Mouse (Mus musculus) CD4-positive helper T cell, adult 2 months (primary cell): ENCODE measurements around the gene Wdr18.

Experiments
- DNase-seq: peaks from one replicate; pipeline ENCODE4 v3.0.0-alpha.2; 2012; ENCODE audit warnings: low read depth, missing footprints, low spot score

Gene Wdr18

DNA sequence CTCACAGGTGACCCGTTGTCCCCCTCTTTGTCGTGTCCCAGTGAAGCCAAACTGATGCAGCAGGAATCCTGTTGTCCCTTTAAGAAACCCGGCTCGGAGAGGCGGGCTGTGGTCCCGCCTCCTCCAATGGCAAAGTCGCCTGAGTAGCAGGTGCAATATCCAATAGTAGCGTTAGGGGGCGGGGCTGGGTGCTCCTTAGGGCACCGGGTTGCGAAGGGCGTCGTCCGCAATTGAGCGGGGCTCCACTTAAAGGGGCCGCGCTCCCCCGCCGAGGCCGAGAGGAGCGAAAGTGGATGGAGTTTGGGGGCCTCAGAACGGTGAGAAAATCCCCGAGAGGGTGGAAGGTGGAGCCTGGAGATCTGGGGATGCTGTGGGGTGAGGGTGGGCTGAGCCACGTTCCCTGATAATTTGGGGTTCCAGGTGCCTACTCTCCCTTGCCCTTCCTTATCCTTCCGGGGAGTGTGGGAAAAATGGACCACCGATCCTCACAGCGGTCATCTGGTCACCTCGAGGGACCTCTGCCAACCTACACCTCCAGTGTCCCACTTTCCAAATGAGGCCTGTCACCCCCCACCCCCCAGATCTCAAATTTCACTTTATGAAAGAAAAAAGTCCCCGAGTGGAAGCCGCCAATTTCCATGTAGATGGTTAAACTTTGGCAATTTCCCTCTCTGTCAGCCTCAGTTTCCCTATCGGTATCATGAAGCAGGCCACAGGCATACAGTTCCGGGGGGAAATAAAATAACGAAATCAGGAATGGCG is 36.5 kb downstream of the Wdr18 start, which contains the start of gene Abca7:
Abca7 (plus strand) TSS at position 223 of the 762 bp plus-strand sequence.
- peak; percentile 95 for DNase-seq

- peak; percentile 64 for DNase-seq
Observed at GRCm38 (mm10) chr10:79997034-79997760, 37.2 kb downstream of the Wdr18 start.

DNA sequence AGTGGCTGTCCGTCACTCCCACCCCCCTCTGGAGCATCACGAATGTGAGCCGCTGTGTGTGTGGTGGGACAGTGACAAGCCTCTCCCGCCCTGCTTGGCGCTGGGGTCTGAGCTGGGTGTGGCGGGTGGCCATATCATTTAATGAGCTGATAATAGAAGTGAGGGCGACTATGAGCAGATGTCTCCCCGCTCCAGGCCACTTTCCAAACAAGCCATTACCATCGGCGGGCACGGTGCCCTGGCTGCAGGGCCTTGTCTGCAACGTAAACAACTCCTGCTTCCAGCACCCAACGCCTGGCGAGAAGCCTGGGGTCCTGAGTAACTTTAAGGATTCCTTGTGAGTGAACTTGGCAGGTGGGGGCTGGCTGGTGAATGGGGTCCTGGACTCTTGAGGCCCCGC is 37.9 kb downstream of the Wdr18 start:
- no peak for DNase-seq

GRCm38 (mm10) chr10:80001945-80002344 is 42.0 kb downstream of the Wdr18 start:
- DNase-seq, result no peak

DNA sequence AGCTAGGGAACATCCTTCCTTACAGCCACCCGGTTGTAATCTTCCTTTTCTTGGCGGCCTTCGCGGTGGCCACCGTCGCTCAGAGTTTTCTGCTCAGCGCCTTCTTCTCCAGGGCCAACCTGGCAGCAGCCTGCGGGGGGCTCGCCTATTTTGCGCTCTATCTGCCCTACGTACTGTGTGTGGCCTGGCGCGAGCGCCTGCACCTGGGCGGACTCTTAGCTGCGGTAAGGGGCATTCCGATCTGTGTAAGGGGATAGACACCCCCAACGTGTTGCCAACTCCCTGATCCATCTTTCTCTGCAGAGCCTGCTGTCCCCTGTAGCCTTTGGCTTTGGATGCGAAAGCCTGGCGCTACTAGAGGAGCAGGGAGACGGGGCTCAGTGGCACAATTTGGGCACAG is 42.9 kb downstream of the Wdr18 start:
- no peak for DNase-seq

- DNase-seq, result no peak
Observed at GRCm38 (mm10) chr10:80003374-80004232, 43.7 kb downstream of the Wdr18 start.

DNA sequence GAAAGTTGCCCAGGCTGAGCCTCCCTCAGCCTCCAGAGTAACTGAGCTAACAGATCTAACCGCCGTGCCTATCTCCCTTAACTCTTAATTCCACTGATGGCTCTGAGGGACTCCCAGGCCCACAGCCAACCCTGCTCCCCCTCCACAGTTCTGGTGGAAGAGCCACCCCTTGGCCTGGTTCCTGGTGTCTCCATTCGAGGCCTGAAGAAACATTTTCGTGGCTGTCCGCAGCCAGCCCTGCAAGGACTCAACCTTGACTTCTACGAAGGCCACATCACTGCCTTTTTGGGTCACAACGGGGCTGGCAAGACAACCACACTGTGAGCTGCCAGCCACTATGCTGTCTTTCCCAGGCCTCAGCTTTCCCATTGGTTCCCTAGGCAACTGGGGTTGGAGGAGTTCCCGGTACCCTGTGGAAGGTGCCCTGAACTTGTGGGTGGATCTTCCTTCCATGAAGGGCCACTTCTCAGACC is 44.3 kb downstream of the Wdr18 start:
- no peak for DNase-seq

- no peak for DNase-seq
Observed at GRCm38 (mm10) chr10:80011740-80012139, 51.8 kb downstream of the Wdr18 start.

DNA sequence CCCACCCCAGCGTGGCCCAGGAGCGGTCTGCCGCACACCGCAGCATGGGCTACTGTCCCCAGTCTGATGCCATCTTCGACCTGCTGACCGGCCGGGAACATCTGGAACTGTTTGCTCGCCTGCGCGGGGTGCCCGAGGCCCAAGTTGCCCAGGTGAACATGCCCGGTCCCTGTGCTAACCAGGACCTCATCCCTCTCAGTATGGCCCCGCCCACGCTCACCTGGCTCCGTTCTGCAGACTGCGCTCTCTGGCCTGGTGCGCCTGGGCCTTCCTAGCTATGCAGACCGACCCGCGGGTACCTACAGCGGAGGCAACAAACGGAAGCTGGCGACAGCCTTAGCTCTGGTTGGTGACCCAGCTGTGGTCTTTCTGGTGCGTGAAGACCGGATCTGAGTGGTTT is 53.7 kb downstream of the Wdr18 start:
- no peak for DNase-seq

GRCm38 (mm10) chr10:80014484-80015290 is 54.7 kb downstream of the Wdr18 start:
- no peak for DNase-seq

DNA sequence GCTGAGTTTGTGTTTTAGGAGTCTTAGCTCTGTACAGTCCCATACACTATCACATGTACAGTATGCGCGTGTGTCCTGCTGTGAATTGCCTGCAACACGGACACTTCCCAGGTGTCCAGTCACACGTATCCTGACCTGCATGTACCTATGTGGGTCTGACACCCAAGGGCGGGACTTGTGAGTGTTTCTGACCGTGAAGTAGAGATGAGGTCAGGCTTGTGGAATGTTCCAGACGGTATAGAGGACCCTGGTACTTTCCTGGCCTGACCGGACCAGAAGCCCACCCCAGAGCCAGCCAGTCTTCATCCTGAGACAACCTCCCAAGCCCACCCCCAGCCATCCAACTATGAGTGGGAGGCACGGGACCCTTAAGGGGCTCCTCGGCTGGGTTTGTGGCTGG is 55.6 kb downstream of the Wdr18 start:
- DNase-seq, result no peak

DNA sequence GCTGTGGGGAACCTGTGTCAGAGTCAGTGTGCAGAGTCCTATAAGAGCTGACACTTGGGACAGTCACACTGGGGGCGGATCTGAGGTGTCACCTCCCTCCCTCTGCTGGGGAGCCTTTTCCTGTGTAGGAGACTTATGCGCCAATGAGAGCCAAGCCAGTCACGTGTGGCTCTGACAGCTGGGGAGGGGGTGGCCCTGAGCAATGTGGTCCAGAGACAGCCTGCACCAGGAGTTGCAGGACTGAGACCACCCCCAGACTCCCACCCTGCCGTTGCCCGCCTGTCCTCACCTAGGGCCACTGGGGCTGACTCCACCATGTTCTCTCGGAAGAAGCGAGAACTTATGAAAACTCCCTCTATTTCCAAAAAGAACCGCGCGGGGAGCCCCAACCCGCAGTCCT is 56.6 kb downstream of the Wdr18 start, which contains the start of gene Arhgap45:
Arhgap45 (plus strand) TSS at position 143 of the 400 bp plus-strand sequence.
- peak; percentile 93 for DNase-seq

GRCm38 (mm10) chr10:80016931-80017330 is 57.0 kb downstream of the Wdr18 start:
- DNase-seq, result peak; percentile 77

- peak; percentile 94 for DNase-seq
Observed at GRCm38 (mm10) chr10:80017361-80017760, 57.4 kb downstream of the Wdr18 start.

DNA sequence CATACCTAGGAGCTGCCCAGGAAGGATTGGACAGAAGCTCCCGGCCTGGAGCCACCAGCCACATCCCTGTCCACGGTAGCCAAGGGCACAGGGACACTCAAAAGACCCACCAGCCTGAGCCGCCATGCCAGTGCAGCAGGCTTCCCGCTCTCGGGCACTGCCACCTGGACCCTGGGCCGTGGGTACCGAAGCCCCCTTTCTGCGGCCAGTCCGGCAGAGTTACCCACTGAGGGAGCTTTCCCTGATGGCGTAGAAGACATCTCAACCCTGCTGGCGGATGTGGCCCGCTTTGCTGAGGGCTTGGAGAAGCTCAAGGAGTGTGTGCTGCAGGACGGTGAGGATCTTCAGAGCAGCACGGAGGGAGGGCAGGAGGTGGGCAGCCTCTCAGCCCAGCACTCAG is 57.8 kb downstream of the Wdr18 start:
- peak; percentile 71 for DNase-seq

GRCm38 (mm10) chr10:80018739-80019297 is 58.9 kb downstream of the Wdr18 start:
- DNase-seq, result peak; percentile 84

GRCm38 (mm10) chr10:80019471-80020131 is 59.6 kb downstream of the Wdr18 start:
- DNase-seq, result no peak
